In genomic region chr11:109569809-109570208, GRCm38 (mm10) we compare ENCODE assay signal across 1 mouse cellular context.
TF ChIP-seq lines count a peak whose summit lies in the region.

No protein-coding gene starts in this region.

TF ChIP-seq in CH12.LX, 34 proteins besides CTCF, POLR2A, EP300 and RAD21 (continued from another document):
- no peak for TF ChIP-seq MXI1 (IDR thresholded peaks at IDR 0.05; ENCODE audit: low read depth, low read length)
- no peak for TF ChIP-seq NRF1 (IDR thresholded peaks at IDR 0.05; ENCODE audit: low read depth, low read length)
- no peak for TF ChIP-seq E2F4 (IDR thresholded peaks at IDR 0.05; ENCODE audit: insufficient replicate concordance, low read depth, low read length)
- no peak for TF ChIP-seq MYC (IDR thresholded peaks at IDR 0.05; ENCODE audit: low read depth, low read length)
- TF ChIP-seq SMC3 (IDR thresholded peaks at IDR 0.05; ENCODE audit: low read depth, low read length), result 0 out of 2 replicates have a peak, but pooled peaks have one; percentile 1
- TF ChIP-seq MAX (IDR thresholded peaks at IDR 0.05; ENCODE audit: low read length), result no peak; the same call in 1 of the 2 replicates
- no peak for TF ChIP-seq USF1 (IDR thresholded peaks at IDR 0.05; ENCODE audit: low read depth, low read length)
